Mouse (Mus musculus): ENCODE results near the gene Try5. TPM values are rescaled to one million over a fixed set of nuclear protein-coding genes. Genes with fewer than 3 reads are reported as not detected.
"Not testable (repeated sequence)": the region's sequence is repeated elsewhere in the genome, so short reads cannot be mapped to it uniquely, and the experiment has no call there.

Try5 gene
- 0.49 and 3.7 TPM in 2 replicates for polyA plus RNA-seq (2015; fragmentation: Nextera tagmentation; extraction: Ambion mirVana)

DNA sequence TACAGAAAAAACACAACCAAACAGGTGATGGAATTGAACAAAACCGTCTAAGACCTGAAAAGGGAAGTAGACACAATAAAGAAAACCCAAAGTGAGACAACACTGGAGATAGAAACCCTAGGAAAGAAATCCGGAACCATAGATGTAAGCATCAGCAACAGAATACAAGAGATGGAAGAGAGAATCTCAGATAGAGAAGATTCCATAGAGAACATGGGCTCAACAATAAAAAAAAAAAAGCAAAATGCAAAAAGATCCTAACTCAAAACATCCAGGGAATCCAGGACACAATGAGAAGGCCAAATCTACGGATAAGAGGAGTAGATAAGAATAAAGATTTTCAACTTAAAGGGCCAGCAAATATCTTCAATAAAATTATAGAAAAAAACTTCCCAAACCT, at the start of gene Try5:
Gene Try5 (minus strand): TSS at position 101 of the 400 bp plus-strand sequence.
- H3K4me2 ChIP-seq (ENCODE audit: low read depth, low read length); H3K9ac ChIP-seq (ENCODE audit: low read depth, low read length); H3K4me1 ChIP-seq (ENCODE audit: control insufficient read depth, low read depth, low read length); H3K27ac ChIP-seq (ENCODE audit: low read length); H3K36me3 ChIP-seq (ENCODE audit: control insufficient read depth, insufficient read depth); H3K4me3 ChIP-seq (ENCODE audit: low read depth, low read length); ATAC-seq (ENCODE audit: low read depth); H3K27me3 ChIP-seq (ENCODE audit: control insufficient read depth, insufficient read depth, low read depth, low read length); H3K9me3 ChIP-seq (replicated peaks; ENCODE audit: control insufficient read depth, low read length): not testable (repeated sequence)
- WGBS (ENCODE audit: insufficient replicate concordance), result 53% methylated on average over 3 of the region's 3 CpGs

DNA sequence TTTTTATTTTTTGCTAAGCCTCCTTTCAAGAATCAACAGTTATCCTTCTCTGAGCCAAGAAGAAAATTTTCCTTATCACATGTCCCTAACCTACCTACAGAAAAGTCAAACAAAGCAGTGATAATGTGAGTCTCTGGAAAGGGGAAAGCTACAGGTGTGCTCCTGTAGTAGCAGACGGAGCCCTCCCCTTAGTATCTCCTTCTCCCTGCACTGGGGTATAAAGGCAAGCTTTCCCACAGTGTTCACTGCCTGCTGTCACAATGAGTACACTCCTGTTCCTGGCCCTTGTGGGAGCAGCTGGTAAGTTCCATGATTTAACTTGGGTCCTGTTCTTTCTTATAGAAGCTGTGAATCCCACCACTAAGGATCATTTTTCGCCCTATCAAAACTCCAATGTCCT, 37.3 kb upstream of the Try5 start, which contains the start of gene Try10:
Gene Try10 (plus strand): TSS at position 174 of the 400 bp plus-strand sequence.
- Histone ChIP-seq H3K4me3 (ENCODE audit: low read depth, low read length) (no peak within 1 kb of the TSS), H3K27me3 (ENCODE audit: control insufficient read depth, insufficient read depth, low read depth, low read length) (no peaks in the 10 kb centered on the region), H3K27ac (ENCODE audit: low read length) (no peak within 1 kb of the TSS), H3K4me2 (ENCODE audit: low read depth, low read length) (no peak within 1 kb of the TSS), H3K9me3 (replicated peaks; ENCODE audit: control insufficient read depth, low read length) (no peaks in the 10 kb centered on the region), H3K4me1 (ENCODE audit: control insufficient read depth, low read depth, low read length) (no peaks in the 10 kb centered on the region), H3K9ac (ENCODE audit: low read depth, low read length) (no peak within 1 kb of the TSS), H3K36me3 (ENCODE audit: control insufficient read depth, insufficient read depth) (no peaks in the 10 kb centered on the region)
- WGBS (ENCODE audit: insufficient replicate concordance), result 52% methylated on average over 2 of the region's 2 CpGs
- no peak for ATAC-seq (ENCODE audit: low read depth)

DNA sequence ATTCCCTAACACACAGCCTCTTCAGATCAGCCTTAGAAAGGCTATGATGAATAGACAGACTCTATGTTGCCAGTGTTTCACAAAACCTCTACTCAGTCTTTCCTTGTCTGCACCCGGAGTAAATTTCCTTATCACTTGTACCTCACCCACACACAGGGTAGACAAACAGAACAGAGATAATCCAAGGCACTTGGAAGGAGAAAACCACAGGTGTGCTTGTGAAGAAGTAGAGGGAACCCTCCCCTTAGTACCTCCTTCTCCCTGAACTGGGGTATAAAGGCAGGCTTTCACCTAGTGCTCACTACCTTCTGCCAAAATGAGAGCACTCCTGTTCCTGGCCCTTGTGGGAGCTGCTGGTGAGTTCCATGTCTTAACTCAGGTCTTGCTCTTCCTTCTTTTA, 14.7 kb downstream of the Try5 start, which contains the start of gene Try4:
Gene Try4 (plus strand): TSS at position 301 of the 400 bp plus-strand sequence.
- Histone ChIP-seq H3K4me1 (ENCODE audit: control insufficient read depth, low read depth, low read length) (no peaks in the 10 kb centered on the region), H3K4me2 (ENCODE audit: low read depth, low read length) (no peak within 1 kb of the TSS), H3K4me3 (ENCODE audit: low read depth, low read length) (no peak within 1 kb of the TSS), H3K9ac (ENCODE audit: low read depth, low read length) (no peak within 1 kb of the TSS), H3K36me3 (ENCODE audit: control insufficient read depth, insufficient read depth) (no peaks in the 10 kb centered on the region), H3K27ac (ENCODE audit: low read length) (no peak within 1 kb of the TSS), H3K27me3 (ENCODE audit: control insufficient read depth, insufficient read depth, low read depth, low read length) (no peaks in the 10 kb centered on the region), H3K9me3 (replicated peaks; ENCODE audit: control insufficient read depth, low read length) (no peaks in the 10 kb centered on the region)
- WGBS (ENCODE audit: insufficient replicate concordance), result 21% methylated on average over 1 of the region's 1 CpGs
- ATAC-seq (ENCODE audit: low read depth), result no peak

DNA sequence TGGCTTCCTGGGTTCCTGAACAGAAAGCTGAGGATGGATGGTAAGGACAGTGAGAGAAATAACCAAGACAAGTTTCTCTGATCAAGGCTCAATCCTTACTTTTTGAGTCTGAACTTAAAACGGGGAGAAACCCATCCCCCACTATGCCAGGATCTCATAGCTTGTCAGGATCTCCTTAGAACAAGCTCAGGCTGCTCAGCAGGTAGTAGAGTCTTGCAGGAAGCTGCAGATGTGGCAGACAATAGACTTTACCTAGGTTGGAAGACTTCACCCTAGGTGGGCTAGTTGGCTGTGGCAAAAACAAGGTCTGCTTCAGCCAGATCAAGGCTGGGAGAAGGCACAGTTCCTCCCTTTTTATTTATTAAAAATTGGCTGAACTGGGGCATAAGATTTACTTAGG, 18.4 kb downstream of the Try5 start:
- Histone ChIP-seq H3K4me2 (ENCODE audit: low read depth, low read length) (no peak overlapping the region), H3K9ac (ENCODE audit: low read depth, low read length) (no peak overlapping the region), H3K4me1 (ENCODE audit: control insufficient read depth, low read depth, low read length) (no peaks in the 10 kb centered on the region), H3K4me3 (ENCODE audit: low read depth, low read length) (no peak overlapping the region), H3K27me3 (ENCODE audit: control insufficient read depth, insufficient read depth, low read depth, low read length) (no peaks in the 10 kb centered on the region), H3K36me3 (ENCODE audit: control insufficient read depth, insufficient read depth) (no peaks in the 10 kb centered on the region), H3K27ac (ENCODE audit: low read length) (no peak overlapping the region), H3K9me3 (replicated peaks; ENCODE audit: control insufficient read depth, low read length) (no peaks in the 10 kb centered on the region)
- 14% methylated on average over 1 of the region's 1 CpGs for WGBS (ENCODE audit: insufficient replicate concordance)
- no peak for ATAC-seq (ENCODE audit: low read depth)

DNA sequence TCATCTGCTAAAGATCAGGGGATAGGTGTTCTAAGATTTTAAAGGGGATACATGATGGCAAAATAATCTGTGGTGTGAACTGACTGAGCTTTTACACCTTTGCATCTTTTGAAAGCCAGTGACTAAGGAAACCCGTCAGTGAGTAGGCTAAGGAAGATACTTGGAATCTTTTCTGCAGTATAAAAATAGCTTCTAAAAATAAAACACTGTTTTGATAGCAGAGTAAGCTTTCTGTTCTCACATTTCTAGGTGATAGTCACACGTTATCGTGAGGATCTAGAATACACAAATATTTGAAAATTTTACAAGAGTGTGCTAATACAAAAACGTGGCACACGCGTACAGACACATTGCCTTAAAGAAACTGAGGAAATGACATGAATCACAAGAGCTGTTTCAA, 50.5 kb downstream of the Try5 start:
- WGBS (ENCODE audit: insufficient replicate concordance), result 74% methylated on average over 6 of the region's 6 CpGs
- H3K27ac ChIP-seq (ENCODE audit: low read length), result no peak overlapping the region
- no peak overlapping the region for H3K4me2 ChIP-seq (ENCODE audit: low read depth, low read length)
- ATAC-seq (ENCODE audit: low read depth), result no peak
- no peaks in the 10 kb centered on the region for H3K9me3 ChIP-seq (replicated peaks; ENCODE audit: control insufficient read depth, low read length)
- no peaks in the 10 kb centered on the region for H3K4me1 ChIP-seq (ENCODE audit: control insufficient read depth, low read depth, low read length)
- H3K27me3 ChIP-seq (ENCODE audit: control insufficient read depth, insufficient read depth, low read depth, low read length), result no peaks in the 10 kb centered on the region
- no peak overlapping the region for H3K4me3 ChIP-seq (ENCODE audit: low read depth, low read length)
- H3K36me3 ChIP-seq (ENCODE audit: control insufficient read depth, insufficient read depth), result no peaks in the 10 kb centered on the region
- H3K9ac ChIP-seq (ENCODE audit: low read depth, low read length), result no peak overlapping the region

DNA sequence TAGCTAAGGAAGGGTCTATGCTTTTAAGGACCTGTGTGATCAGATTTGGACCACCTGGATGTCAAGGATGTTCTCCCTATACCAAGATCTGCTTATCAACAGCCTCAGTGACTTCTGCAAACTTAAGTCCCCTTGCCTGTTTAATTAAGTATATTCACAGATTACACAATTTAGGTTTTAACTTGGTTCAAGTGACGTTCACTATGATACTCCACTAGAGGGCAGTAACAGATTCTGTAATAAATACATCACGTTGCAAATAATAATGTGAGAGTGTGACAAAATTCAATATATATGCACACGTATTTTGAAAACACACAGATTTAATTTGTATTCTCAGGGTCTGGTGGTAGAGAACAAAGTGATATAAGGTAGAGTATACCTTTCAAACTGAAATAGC, 53.8 kb downstream of the Try5 start:
- no peak overlapping the region for H3K27ac ChIP-seq (ENCODE audit: low read length)
- no peaks in the 10 kb centered on the region for H3K36me3 ChIP-seq (ENCODE audit: control insufficient read depth, insufficient read depth)
- no peaks in the 10 kb centered on the region for H3K9me3 ChIP-seq (replicated peaks; ENCODE audit: control insufficient read depth, low read length)
- no peaks in the 10 kb centered on the region for H3K4me1 ChIP-seq (ENCODE audit: control insufficient read depth, low read depth, low read length)
- no peak overlapping the region for H3K9ac ChIP-seq (ENCODE audit: low read depth, low read length)
- no peak overlapping the region for H3K4me3 ChIP-seq (ENCODE audit: low read depth, low read length)
- H3K4me2 ChIP-seq (ENCODE audit: low read depth, low read length), result no peak overlapping the region
- ATAC-seq (ENCODE audit: low read depth), result no peak
- H3K27me3 ChIP-seq (ENCODE audit: control insufficient read depth, insufficient read depth, low read depth, low read length), result no peaks in the 10 kb centered on the region
- 25% methylated on average over 3 of the region's 3 CpGs for WGBS (ENCODE audit: insufficient replicate concordance)

Other genes with a start within 250 kb of the Try5 start
- gene Try4, start 14.6 kb downstream of the Try5 start, polyA plus RNA-seq (2015; fragmentation: Nextera tagmentation; extraction: Ambion mirVana), result 0.52 TPM in 1 of 2 replicates, not detected in the other
- gene Try10, start 37.3 kb upstream of the Try5 start, polyA plus RNA-seq (2015; fragmentation: Nextera tagmentation; extraction: Ambion mirVana), result 0.79 and 4.8 TPM in 2 replicates
- 0.39 and 2.5 TPM in 2 replicates for gene Prss3, start 60.8 kb upstream of the Try5 start, polyA plus RNA-seq (2015; fragmentation: Nextera tagmentation; extraction: Ambion mirVana)
- 0.26 and 2.6 TPM in 2 replicates for gene Gm5771, start 75.5 kb upstream of the Try5 start, polyA plus RNA-seq (2015; fragmentation: Nextera tagmentation; extraction: Ambion mirVana)
- 0.18 and 1.7 TPM in 2 replicates for gene Gm10334, start 129.3 kb upstream of the Try5 start, polyA plus RNA-seq (2015; fragmentation: Nextera tagmentation; extraction: Ambion mirVana)
- 0.58 and 5.6 TPM in 2 replicates for gene Prss1, start 142.1 kb upstream of the Try5 start, polyA plus RNA-seq (2015; fragmentation: Nextera tagmentation; extraction: Ambion mirVana)
- 0.46 and 4.0 TPM in 2 replicates for gene Prss2, start 204.9 kb upstream of the Try5 start, polyA plus RNA-seq (2015; fragmentation: Nextera tagmentation; extraction: Ambion mirVana)